Mouse (Mus musculus) cortical plate, adult 2 months (tissue): Measurements from ENCODE around the gene Cir1.

Source experiments
- CTCF ChIP-seq: fragments of 200-500 bp; IDR thresholded peaks from 2 replicates; pipeline ENCODE4 v1.5.1; 2011; ENCODE audit warnings: mild to moderate bottlenecking, control low read depth, low read length; ENCODE audit not compliant: insufficient read depth; ENCODE audit errors: extremely low read depth
- POLR2A ChIP-seq: fragments of 200-500 bp; IDR thresholded peaks from 2 replicates; pipeline ENCODE4 v1.6.1; 2011; ENCODE audit warnings: mild to moderate bottlenecking, low read length, control low read depth; ENCODE audit not compliant: insufficient read depth; ENCODE audit errors: extremely low read depth

DNA sequence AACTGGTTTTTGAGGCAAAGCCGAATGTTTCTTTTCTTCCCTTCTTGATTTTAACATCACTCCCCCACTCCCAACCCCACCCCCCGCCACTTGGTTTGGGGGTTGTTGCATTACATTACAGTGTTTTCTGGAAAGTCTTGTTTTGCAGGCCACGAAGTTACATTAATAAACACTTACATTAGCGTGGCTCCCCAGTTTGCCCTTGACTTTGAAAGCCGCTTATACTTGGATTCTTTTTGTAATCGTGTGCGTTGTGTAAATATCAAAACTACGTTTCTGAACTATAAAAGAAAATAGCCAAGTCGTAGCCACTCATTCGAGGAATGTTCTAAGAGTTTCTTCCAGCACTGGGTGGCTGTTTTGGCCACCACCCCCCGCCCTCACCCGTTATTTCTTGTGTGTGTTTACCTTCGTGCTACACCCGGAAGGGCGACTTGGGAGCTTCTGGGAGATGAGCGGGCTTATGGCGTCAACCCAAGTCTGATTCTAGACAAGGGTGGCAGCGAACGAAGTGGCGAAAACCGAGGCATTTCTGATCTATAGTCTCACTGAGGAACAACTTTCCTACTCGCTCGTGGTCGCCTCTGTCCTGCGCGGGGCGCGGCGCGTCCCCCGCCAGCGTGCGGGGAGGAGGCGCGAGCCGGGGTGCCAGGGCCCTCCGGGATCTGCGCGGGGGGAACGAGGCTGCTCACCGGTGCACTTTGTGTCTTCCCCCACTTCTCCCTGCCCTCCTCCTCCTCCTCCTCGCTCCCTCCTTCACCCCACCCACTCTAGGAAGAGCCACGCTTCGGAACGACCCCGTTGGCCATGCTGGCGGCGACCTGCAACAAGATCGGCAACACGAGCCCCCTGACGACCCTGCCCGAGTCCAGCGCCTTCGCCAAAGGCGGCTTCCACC lies 39.9 kb downstream of the Cir1 start:
- TF ChIP-seq CTCF (no peak), POLR2A (no peak)
